Mouse (Mus musculus) adrenal gland, postnatal 14 days (tissue): ENCODE measurements around the gene Rpl19. TPM values are rescaled to one million over a fixed set of nuclear protein-coding genes. Genes with fewer than 3 reads are reported as not detected.

ENCODE experiments used
- DNase-seq: peaks from one replicate; pipeline ENCODE4 v3.0.0; 2021; ENCODE audit warnings: mixed read lengths
- microRNA-seq, 2 experiments: library from miRNA; unstranded; fragments of <30 nt; microRNA quantifications; one replicate each; pipeline ENCODE4 v1.2.0; 2021
- total RNA-seq: library from RNA; stranded (reverse); gene quantifications from 2 replicates; pipeline ENCODE4 v1.2.3, GENCODE M21; 2021

Rpl19 gene
- total RNA-seq, 1 experiment from 2014 or later, result 1,235 TPM

DNA sequence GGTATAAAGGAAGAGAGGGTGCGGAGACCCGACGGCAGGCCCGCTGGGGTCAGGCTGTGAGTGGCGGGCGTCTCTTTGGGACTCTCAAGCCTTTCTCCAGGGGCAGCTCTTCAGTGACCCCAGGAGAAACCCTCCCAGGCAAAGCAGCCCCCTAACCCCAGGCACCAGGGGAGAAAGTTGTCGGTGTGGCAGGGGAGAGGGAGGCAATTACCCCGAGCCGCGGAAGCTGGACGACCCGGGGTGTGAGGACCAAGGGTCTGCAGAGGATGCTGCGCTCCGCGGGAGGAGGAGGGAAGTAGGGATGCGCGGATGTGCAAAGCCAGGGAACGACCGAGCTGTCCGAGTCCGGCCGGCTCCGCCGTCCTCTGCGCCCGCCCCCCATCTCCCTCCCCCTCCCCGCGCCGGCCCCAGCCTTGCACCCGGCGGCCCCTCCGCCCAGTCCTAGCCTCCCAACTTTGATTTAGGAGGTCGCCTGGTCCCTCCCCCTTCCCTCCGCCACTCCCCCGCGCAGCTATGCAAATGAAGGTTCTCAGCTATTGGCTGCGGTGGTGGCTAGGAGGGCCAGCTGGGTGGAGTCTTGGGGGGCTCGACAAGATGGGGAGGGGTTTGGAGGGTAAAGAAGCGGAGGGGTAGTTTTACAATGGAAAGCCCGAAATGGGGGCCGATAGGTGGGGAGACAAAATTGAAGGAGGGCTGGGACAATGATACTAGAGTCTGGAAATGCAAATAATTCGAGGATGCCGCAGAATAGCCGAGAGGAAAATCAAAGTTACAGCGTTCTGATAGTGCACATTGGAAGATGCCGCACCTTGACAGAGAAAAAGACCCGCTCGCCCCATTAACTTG, 26.7 kb downstream of the Rpl19 start, which contains the start of gene Stac2:
TSS of gene Stac2 (minus strand) at position 474 of the 846 bp plus-strand sequence.
- peak; percentile 87 for DNase-seq

DNA sequence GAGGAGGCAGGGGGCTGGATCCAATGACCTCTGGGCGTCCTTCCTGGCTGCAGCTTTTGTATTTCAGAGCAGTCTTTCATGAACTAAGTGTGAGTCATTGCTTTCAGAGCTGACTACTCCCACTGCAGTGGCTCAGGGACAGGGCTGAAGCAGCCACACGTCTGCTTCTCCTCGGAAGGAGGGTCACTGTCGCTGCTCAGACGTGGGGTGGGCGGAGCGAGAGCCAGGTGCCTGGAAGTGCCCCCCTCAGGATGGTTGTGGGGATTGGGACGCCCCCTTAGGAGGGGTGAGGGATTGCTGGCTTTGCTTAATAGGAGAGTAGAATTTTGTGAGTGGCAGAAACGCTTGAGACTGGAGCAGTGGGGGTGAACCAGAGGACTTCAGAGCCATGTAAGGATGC, 31.0 kb downstream of the Rpl19 start:
- DNase-seq, result peak; percentile 66

DNA sequence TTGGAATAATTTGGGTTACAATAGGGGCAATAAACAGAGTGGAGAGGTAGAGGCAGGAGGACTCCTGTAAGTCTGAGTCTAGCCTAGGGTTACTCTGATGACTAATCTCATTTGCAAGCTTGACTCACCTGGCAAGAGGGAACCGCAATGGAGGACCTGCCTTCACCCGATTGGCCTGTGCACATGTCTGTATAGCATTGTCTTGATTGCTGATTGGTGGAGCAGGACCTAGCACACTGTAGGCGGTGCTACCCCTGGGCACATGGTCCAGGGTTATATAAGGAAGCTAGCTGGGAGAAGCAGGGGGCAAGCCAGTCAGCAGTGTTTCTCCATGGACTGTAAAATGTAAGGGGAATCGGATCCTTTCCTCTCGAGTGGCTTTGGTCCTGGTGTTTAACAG, 31.5 kb downstream of the Rpl19 start:
- peak; percentile 55 for DNase-seq

DNA sequence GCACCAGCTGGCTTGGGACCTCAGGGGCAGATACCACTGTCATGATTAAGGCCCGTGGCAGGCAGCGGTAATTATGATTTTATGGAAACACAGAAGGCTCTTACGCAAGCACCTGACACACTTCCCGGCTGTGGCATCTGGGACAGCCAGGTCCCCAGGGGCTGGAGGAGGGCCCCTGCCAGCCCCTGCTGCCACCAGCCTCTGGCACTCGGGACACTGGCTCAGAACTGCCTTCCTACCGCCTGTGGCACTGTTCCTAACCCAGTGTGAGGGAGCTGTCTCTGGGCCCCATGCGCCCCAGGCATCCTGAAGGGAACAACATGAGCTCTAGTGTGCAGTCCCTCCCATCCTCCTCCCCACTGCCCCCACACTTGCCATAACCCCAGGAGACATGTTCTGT, 33.2 kb downstream of the Rpl19 start:
- peak; percentile 72 for DNase-seq

DNA sequence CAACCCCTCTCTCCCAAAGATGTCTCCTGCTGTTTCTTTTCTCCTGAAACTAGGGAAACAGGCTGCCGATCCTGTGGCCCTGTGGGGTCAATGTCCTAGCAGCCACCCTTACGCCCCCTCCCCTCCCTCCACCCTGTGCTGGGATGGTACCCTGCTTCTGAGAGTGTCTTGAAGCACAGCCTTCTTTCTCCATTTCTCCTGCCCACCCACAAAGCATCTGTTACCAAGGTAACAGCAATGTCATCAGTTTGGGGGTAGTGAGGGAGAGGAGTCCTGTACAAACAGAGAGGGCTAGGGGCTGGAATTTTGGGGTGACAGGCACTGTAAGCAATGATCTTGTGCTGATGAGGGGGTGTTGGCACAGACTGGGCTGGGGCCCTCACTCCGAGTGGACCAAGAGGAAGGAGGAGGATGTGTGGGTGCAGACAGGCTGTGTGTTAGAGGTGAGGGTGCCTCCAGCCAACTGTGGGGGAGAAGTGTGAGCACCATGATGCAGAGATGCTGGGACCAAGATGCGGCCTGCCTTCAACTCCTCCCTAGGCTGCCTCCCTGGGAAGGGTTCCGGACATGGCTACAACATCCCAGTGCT, 33.7 kb downstream of the Rpl19 start:
- DNase-seq, result no peak

DNA sequence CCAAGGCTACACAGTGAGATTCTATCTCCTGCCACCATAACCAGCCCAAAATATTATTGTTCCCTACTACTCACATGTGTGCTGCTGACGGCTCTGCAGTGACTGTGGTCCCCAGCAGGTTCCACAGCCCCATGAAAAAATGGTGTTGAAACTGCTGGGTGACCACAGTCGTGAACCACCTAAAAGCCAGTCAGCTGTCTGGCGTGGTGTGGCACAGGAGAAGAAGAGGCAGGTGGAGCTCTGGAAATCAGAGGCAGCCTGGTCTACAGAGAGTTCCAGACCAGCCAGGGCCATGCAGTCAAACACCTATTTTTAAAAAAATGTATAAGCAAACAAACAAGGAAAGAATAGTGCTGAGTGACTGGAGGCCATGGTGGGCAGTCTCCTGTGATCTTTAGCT, 34.9 kb downstream of the Rpl19 start:
- no peak for DNase-seq

DNA sequence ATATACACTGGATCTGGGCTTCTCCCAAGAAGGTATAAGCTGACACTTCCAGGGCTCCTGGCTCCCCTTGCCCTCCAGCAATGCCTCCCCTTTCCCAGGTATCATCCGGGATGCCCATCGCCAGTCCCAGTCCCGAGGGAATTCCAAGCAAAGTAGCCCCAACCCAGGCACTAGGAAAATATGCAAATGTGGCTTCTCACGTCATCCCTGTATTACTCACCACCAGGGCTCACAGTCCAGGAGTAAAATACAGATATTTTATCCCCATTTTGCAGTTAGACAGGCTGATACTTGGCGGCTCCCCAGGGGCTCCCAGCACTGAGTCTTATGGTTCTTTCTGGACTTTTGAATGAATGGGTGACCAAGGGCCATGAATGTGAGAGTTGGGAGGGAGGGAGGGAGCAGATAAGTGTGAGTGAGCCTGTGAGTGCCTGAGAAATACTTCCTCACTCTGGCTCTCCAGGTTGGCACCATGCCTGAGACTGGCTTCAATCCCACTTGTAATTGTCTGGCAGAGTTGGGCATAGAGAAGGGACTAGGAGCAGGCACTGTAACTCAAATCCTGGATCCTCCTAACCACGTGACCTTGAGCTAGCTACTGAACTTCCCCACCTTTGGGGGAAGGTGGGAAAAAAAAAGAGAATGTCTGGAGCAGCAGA, 35.5 kb downstream of the Rpl19 start:
- DNase-seq, result peak; percentile 86

DNA sequence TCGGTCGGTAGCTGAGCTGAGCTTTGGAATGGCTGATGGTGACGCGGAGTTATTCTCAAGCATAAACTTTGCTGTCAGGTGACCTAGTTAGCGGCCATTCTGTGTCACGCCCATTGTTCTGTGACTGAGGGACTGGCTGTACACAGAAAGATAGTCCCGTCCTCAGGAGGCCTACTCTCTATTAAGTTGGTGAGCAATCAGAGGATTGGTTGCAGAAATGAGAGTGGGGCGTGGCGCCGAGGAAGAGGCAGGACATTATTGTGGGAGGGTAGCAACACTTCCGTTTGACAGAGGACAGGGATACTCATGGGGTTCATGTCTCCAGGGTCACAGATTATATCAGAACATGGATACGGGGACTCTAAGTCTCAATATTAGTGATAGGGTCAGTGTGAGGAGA, 39.7 kb downstream of the Rpl19 start:
- no peak for DNase-seq

DNA sequence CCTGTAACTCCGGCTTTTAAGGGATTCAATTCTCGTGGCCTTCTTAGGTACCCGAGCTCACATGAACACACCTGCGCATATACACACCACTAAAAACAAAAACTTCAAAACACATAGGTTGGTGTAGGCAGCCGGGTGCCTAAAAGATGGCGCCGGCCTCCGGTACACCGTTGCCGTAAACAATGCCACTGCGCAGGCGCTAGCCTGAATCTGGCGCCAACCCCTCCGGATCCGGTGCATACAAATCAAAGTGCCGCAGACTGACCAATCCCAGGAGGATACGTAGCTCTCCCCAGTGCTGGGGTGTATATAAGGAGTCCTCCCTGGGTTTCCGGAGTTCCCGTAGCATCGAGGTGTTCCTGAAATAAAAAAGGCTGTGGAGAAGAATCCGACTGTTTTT, 40.7 kb downstream of the Rpl19 start:
- no peak for DNase-seq

DNA sequence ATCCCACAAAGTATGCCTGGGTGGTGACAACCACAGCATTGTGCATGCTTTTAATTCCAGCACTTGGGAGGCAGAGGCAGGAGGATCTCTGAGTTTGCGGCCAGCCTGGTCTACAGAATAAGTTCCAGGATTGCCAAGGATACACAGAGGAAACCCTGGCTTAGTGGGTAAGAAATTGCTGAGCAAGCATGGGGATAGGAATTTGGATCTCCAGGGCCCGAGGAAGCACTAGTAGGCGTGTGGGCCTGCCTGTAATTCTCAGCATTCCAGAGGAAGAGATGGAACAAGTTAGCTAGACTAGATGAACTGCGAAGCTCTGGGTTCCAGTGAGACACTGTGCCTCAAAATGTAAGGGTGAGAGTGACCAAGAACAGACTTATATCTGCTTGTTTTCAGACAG, 46.9 kb downstream of the Rpl19 start:
- DNase-seq, result no peak

DNA sequence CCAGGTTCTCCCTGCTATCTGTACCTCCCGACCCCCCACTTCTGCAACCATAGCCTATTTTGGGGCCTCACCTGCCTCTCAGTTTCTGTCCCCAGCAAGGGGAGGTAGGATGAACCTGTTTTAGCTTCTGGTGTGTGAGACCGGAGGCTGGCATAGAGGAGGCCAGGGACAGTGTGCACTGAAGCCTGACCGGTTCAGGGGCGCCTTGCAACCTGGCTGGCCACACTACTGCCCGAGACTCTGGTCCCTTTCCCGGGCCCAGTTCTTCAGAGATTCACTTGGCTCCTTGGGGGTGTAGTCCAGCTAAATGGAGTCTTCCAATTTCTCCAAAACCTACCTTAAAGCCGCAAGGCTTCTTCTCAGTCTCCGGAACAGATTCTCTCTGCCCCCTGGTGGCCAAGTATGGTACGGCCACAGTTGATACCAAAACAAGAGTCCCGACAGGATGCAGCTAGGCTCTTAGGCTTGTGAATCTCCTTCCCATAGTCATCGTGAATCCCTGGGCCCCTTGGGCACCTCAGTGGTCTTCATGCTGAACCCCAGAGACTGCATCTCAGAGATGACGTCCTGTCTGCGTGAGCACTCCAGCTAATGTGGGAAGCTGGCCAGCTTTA, 48.8 kb downstream of the Rpl19 start:
- DNase-seq, result peak; percentile 92

DNA sequence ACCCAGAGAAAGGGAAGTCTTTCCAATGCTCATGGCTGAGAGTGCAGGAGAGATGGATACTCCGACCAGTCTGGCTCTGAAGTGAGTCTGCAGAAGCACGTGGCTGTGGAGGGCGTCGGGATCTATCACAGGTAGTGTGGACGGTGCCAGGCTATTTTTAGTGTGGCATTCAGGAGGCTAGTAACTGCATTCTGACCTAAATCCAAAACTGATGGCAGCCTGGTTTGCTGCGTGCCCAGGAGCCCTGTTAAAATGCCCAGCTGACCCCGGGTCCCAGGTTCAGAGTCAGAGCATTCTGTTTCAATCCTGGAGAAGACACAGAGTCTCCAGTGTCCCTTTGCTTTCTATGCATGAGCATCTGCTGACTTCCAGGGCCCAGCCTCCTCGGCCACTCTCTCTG, 50.6 kb downstream of the Rpl19 start:
- DNase-seq, result no peak

Small RNA genes within 50 kb of the gene (microRNA-seq; reads per million reads assigned to microRNA genes)
- 0 reads per million in 2 experiments for gene Gm27597

Other genes with a start within 250 kb of the Rpl19 start
- gene Rpl23, start 244.3 kb upstream of the Rpl19 start, total RNA-seq, result 809 and 980 TPM in 2 replicates
- gene Lasp1, start 227.7 kb upstream of the Rpl19 start, total RNA-seq, result 98.2 and 107 TPM in 2 replicates
- gene B230217C12Rik, start 185.9 kb upstream of the Rpl19 start, total RNA-seq, result 2.4 and 3.5 TPM in 2 replicates
- 1.0 and 1.2 TPM in 2 replicates for gene Fbxo47, start 142.6 kb upstream of the Rpl19 start, total RNA-seq
- gene Plxdc1, start 40.3 kb upstream of the Rpl19 start, total RNA-seq, result 4.3 and 4.8 TPM in 2 replicates
- 1.1 and 4.4 TPM in 2 replicates for gene Arl5c, start 30.5 kb upstream of the Rpl19 start, total RNA-seq
- 7.8 and 10.4 TPM in 2 replicates for gene Cacnb1, start 3.7 kb upstream of the Rpl19 start, total RNA-seq
- gene Stac2, start 26.8 kb downstream of the Rpl19 start, total RNA-seq, result 3.1 and 3.7 TPM in 2 replicates
- gene Fbxl20, start 123.7 kb downstream of the Rpl19 start, total RNA-seq, result 26.2 and 28.2 TPM in 2 replicates
- gene Med1, start 166.6 kb downstream of the Rpl19 start, total RNA-seq, result 52.3 and 58.3 TPM in 2 replicates
- 46.2 and 46.6 TPM in 2 replicates for gene Cdk12, start 176.3 kb downstream of the Rpl19 start, total RNA-seq